Mouse (Mus musculus): ENCODE data around the gene Rev3l.

- TF ChIP-seq MAFK (IDR thresholded peaks at IDR 0.05; ENCODE audit: borderline replicate concordance, low read depth, low read length) (no peak), CTCF (IDR thresholded peaks at IDR 0.05 in 2 of 3, conservative IDR thresholded peaks at IDR 0.05 in 1 of 3; ENCODE audit: control insufficient read depth in 1 of 3, insufficient read depth in 1 of 3, low read depth in 2 of 3, low read length in 3 of 3, poor library complexity in 1 of 3, severe bottlenecking in 1 of 3) (no peak), ZC3H11A (IDR thresholded peaks at IDR 0.05; ENCODE audit: low read depth, low read length) (no peak), UBTF (IDR thresholded peaks at IDR 0.05; ENCODE audit: borderline replicate concordance, insufficient read depth, low read depth, low read length) (no peak)
Measured at GRCm38 (mm10) chr10:39842621-39843020, 110.7 kb downstream of the Rev3l start.

Measured in MEL (cell line).